Mouse (Mus musculus): ENCODE data around the gene Kcnj11.

Kcnj11 gene

GRCm38 (mm10) chr7:46100563-46100962, at the start of gene Kcnj11:
Kcnj11 (minus strand) TSS chr7:46100764.
- peak; percentile 50; the same call in 1 of the 2 replicates for ATAC-seq (ENCODE audit: insufficient number of reproducible peaks, low FRiP score, low TSS enrichment)

- ATAC-seq (ENCODE audit: insufficient number of reproducible peaks, low FRiP score, low TSS enrichment): no peak
Measured at GRCm38 (mm10) chr7:46147417-46147816, 46.9 kb upstream of the Kcnj11 start.

- no peak for ATAC-seq (ENCODE audit: insufficient number of reproducible peaks, low FRiP score, low TSS enrichment)
Measured at GRCm38 (mm10) chr7:46146675-46147308, 46.2 kb upstream of the Kcnj11 start.

- ATAC-seq (ENCODE audit: insufficient number of reproducible peaks, low FRiP score, low TSS enrichment): peak; percentile 49; the same call in 1 of the 2 replicates
Measured at GRCm38 (mm10) chr7:46144061-46144460, 43.5 kb upstream of the Kcnj11 start.

GRCm38 (mm10) chr7:46138329-46138930, 37.9 kb upstream of the Kcnj11 start:
- ATAC-seq (ENCODE audit: insufficient number of reproducible peaks, low FRiP score, low TSS enrichment): no peak

- ATAC-seq (ENCODE audit: insufficient number of reproducible peaks, low FRiP score, low TSS enrichment): no peak
Measured at GRCm38 (mm10) chr7:46133858-46134257, 33.3 kb upstream of the Kcnj11 start.

GRCm38 (mm10) chr7:46132229-46132628, 31.7 kb upstream of the Kcnj11 start:
- ATAC-seq (ENCODE audit: insufficient number of reproducible peaks, low FRiP score, low TSS enrichment): no peak

GRCm38 (mm10) chr7:46131806-46132205, 31.2 kb upstream of the Kcnj11 start:
- peak; percentile 39; the same call in 1 of the 2 replicates for ATAC-seq (ENCODE audit: insufficient number of reproducible peaks, low FRiP score, low TSS enrichment)

GRCm38 (mm10) chr7:46131266-46131665, 30.7 kb upstream of the Kcnj11 start:
- ATAC-seq (ENCODE audit: insufficient number of reproducible peaks, low FRiP score, low TSS enrichment): peak; percentile 28; the same call in 1 of the 2 replicates

GRCm38 (mm10) chr7:46130723-46131122, 30.2 kb upstream of the Kcnj11 start:
- ATAC-seq (ENCODE audit: insufficient number of reproducible peaks, low FRiP score, low TSS enrichment): no peak

- ATAC-seq (ENCODE audit: insufficient number of reproducible peaks, low FRiP score, low TSS enrichment): no peak
Measured at GRCm38 (mm10) chr7:46129463-46130179, 29.1 kb upstream of the Kcnj11 start.

GRCm38 (mm10) chr7:46128196-46128595, 27.6 kb upstream of the Kcnj11 start:
- ATAC-seq (ENCODE audit: insufficient number of reproducible peaks, low FRiP score, low TSS enrichment): no peak

GRCm38 (mm10) chr7:46125340-46125739, 24.8 kb upstream of the Kcnj11 start:
- no peak for ATAC-seq (ENCODE audit: insufficient number of reproducible peaks, low FRiP score, low TSS enrichment)

GRCm38 (mm10) chr7:46124460-46124859, 23.9 kb upstream of the Kcnj11 start:
- ATAC-seq (ENCODE audit: insufficient number of reproducible peaks, low FRiP score, low TSS enrichment): no peak

GRCm38 (mm10) chr7:46122964-46123363, 22.4 kb upstream of the Kcnj11 start:
- ATAC-seq (ENCODE audit: insufficient number of reproducible peaks, low FRiP score, low TSS enrichment): no peak

- no peak for ATAC-seq (ENCODE audit: insufficient number of reproducible peaks, low FRiP score, low TSS enrichment)
Measured at GRCm38 (mm10) chr7:46117035-46117434, 16.5 kb upstream of the Kcnj11 start.

GRCm38 (mm10) chr7:46116118-46116581, 15.6 kb upstream of the Kcnj11 start:
- no peak for ATAC-seq (ENCODE audit: insufficient number of reproducible peaks, low FRiP score, low TSS enrichment)

- peak; percentile 51; the same call in 1 of the 2 replicates for ATAC-seq (ENCODE audit: insufficient number of reproducible peaks, low FRiP score, low TSS enrichment)
Measured at GRCm38 (mm10) chr7:46113435-46113834, 12.9 kb upstream of the Kcnj11 start.

GRCm38 (mm10) chr7:46111938-46112337, 11.4 kb upstream of the Kcnj11 start:
- ATAC-seq (ENCODE audit: insufficient number of reproducible peaks, low FRiP score, low TSS enrichment): no peak

- no peak for ATAC-seq (ENCODE audit: insufficient number of reproducible peaks, low FRiP score, low TSS enrichment)
Measured at GRCm38 (mm10) chr7:46111212-46111817, 10.8 kb upstream of the Kcnj11 start.

GRCm38 (mm10) chr7:46110079-46110478, 9.5 kb upstream of the Kcnj11 start:
- no peak for ATAC-seq (ENCODE audit: insufficient number of reproducible peaks, low FRiP score, low TSS enrichment)

Data from cerebellum, adult (tissue).